Mouse (Mus musculus): Measurements from ENCODE around the gene 1190007I07Rik.

GRCm38 (mm10) chr10:82634348-82634747, 11.3 kb upstream of the 1190007I07Rik start:
- TF ChIP-seq CTCF (IDR thresholded peaks at IDR 0.05; ENCODE audit: extremely low read depth, insufficient read length, insufficient replicate concordance, low read depth, low read length): no peak
- no peak for TF ChIP-seq POLR2A (IDR thresholded peaks at IDR 0.05; ENCODE audit: low read depth, low read length)

Data from small intestine, adult 2 months (tissue).